Mouse (Mus musculus) liver, embryonic 13.5 days (tissue): Measurements from ENCODE around the gene H2al1d. TPM values are rescaled to one million over a fixed set of nuclear protein-coding genes. Genes with fewer than 3 reads are reported as not detected.
"Not testable (repeated sequence)": the region's sequence is repeated elsewhere in the genome, so short reads cannot be mapped to it uniquely, and the experiment has no call there.

Experiments
- ATAC-seq: fragments of 200-750 bp; cut with Nextera tagmentation; 2 replicates; pipeline ENCODE4 v1.8.0; 2017; ENCODE audit warnings: low read depth, mild to moderate bottlenecking, moderate number of reproducible peaks, moderate library complexity
- DNase-seq: peaks from one replicate; pipeline ENCODE4 v3.0.0; 2022
- H3K27ac ChIP-seq: fragments of 300-500 bp; sonication (generic); 2 replicates; pipeline ENCODE4 v1.5.1; 2015; ENCODE audit warnings: moderate library complexity, mild to moderate bottlenecking, inconsistent platforms
- H3K27me3 ChIP-seq: fragments of 300-500 bp; sonication (generic); 2 replicates; pipeline ENCODE4 v1.6.1; 2015; ENCODE audit warnings: mild to moderate bottlenecking, inconsistent platforms
- H3K36me3 ChIP-seq: fragments of 300-500 bp; sonication (generic); 2 replicates; pipeline ENCODE4 v1.6.1; 2015; ENCODE audit warnings: mild to moderate bottlenecking, inconsistent platforms
- H3K4me1 ChIP-seq: fragments of 300-500 bp; sonication (generic); replicated peaks from 2 replicates; pipeline ENCODE4 v1.6.1; 2015; ENCODE audit warnings: inconsistent platforms
- H3K4me2 ChIP-seq: fragments of 300-500 bp; sonication (generic); 2 replicates; pipeline ENCODE4 v1.6.1; 2015; ENCODE audit warnings: inconsistent platforms, mild to moderate bottlenecking, moderate library complexity
- H3K4me3 ChIP-seq: fragments of 300-500 bp; sonication (generic); replicated peaks from 2 replicates; pipeline ENCODE4 v1.5.1; 2015; ENCODE audit warnings: mild to moderate bottlenecking, inconsistent platforms
- H3K9ac ChIP-seq: fragments of 300-500 bp; sonication (generic); 2 replicates; pipeline ENCODE4 v1.6.1; 2015; ENCODE audit warnings: mild to moderate bottlenecking, inconsistent platforms
- H3K9me3 ChIP-seq: fragments of 300-500 bp; sonication (generic); replicated peaks from 2 replicates; pipeline ENCODE4 v1.6.1; 2016; ENCODE audit warnings: inconsistent platforms
- WGBS: fragments of 180-500 bp; shearing (Covaris S2); methylation state at CpG from one replicate; pipeline ENCODE4 v1.1.7; 2015; ENCODE audit not compliant: insufficient replicate concordance; 5-methylcytosine and 5-hydroxymethylcytosine counted together
- polyA plus RNA-seq: library from polyadenylated mRNA; unstranded; fragments of >200 nt; fragmentation: Nextera tagmentation; extraction: Ambion mirVana; gene quantifications from 2 replicates; pipeline ENCODE4 v1.2.1, GENCODE M21; 2015

Gene H2al1d
- not detected in 2 replicates for polyA plus RNA-seq

DNA sequence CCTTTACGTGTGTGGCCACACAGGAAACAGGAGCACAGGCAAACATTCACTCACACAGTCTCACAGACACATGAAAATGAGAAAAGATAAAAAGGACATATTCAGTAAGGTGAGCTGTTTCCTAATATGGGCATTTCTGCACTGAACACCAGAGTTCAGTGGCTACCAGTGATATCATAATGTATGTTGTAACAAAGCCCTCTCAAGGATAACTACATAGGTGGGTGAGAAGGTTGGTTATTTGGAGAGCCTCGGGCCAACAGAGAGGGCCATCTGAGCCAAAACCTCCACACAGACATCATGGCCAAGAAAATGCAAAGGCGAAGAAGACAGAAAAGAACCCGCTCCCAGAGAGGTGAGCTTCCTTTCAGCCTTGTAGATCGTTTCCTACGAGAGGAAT is at the start of gene H2al1d:
TSS of gene H2al1d (plus strand) at position 301 of the 400 bp plus-strand sequence.
- WGBS, result no CpG with 5 or more reads among the region's 6 CpGs
- not testable (repeated sequence) for H3K4me3 ChIP-seq, H3K36me3 ChIP-seq, DNase-seq, H3K27me3 ChIP-seq, H3K9me3 ChIP-seq, H3K4me1 ChIP-seq, H3K4me2 ChIP-seq, H3K9ac ChIP-seq, H3K27ac ChIP-seq, ATAC-seq

DNA sequence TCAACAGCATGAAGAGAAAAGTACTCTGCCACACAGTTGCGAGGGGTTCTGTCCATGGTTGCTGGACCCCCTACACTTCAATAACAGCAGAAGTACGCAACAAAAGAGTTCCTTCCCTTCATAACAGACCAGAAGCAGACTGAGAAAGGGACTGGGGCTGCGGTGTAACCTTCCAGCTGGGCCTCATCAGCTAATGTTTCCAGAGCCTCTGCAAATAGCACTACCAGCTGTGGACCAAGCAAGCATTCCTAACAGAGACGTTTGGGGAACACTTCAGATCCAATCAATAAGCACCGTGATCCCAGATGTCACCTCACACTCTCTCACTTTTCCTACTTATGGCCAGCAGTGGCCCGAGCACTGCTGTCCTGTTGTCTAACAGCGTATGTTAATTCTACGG is 43.7 kb upstream of the H2al1d start:
- WGBS, result 61% methylated on average over 8 of the region's 8 CpGs
- Histone ChIP-seq H3K36me3 (no peaks in the 10 kb centered on the region), H3K27ac (no peak overlapping the region), H3K4me3 (no peak overlapping the region), H3K9ac (no peak overlapping the region), H3K9me3 (no peaks in the 10 kb centered on the region), H3K4me2 (no peak overlapping the region), H3K27me3 (no peaks in the 10 kb centered on the region; the same call in 1 of the 2 replicates), H3K4me1 (no peaks in the 10 kb centered on the region)
- DNase-seq, result no peak
- no peak for ATAC-seq

- WGBS, result 54% methylated on average over 7 of the region's 7 CpGs
- no peaks in the 10 kb centered on the region for H3K36me3 ChIP-seq
- ATAC-seq, result no peak
- no peak overlapping the region for H3K27ac ChIP-seq
- H3K4me1 ChIP-seq, result no peaks in the 10 kb centered on the region
- H3K9me3 ChIP-seq, result no peaks in the 10 kb centered on the region
- H3K9ac ChIP-seq, result no peak overlapping the region
- no peak for DNase-seq
- H3K4me2 ChIP-seq, result no peak overlapping the region
- no peak overlapping the region for H3K4me3 ChIP-seq
- no peaks in the 10 kb centered on the region; the same call in 1 of the 2 replicates for H3K27me3 ChIP-seq
Measured at GRCm38 (mm10) chrX:11267791-11268190, 40.8 kb upstream of the H2al1d start.

DNA sequence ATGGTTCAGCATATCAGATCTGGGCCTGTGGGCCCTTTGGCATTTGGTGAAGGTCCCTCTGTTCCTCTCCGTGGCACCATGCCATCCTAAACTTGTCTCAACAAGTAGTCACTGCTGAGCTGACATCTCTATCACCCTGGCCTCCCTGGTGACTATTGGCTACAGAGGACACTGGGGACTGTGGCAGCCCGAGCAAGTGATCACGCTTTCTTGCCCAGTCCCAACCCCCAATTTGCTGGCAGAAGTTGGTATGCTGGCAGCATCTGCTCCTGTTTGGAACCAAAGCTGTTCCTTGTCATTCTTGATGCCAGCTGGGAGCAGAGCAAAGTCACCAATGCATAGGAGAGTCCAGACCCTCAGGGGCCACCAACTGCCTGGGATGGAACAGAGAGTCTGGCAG is 39.5 kb upstream of the H2al1d start:
- no peak overlapping the region for H3K9ac ChIP-seq
- no peak for DNase-seq
- no peak overlapping the region for H3K27ac ChIP-seq
- ATAC-seq, result no peak
- no peak overlapping the region for H3K4me2 ChIP-seq
- H3K27me3 ChIP-seq, result no peaks in the 10 kb centered on the region; the same call in 1 of the 2 replicates
- WGBS, result 74% methylated on average over 3 of the region's 3 CpGs
- no peaks in the 10 kb centered on the region for H3K4me1 ChIP-seq
- no peak overlapping the region for H3K4me3 ChIP-seq
- H3K9me3 ChIP-seq, result no peaks in the 10 kb centered on the region
- no peaks in the 10 kb centered on the region for H3K36me3 ChIP-seq

GRCm38 (mm10) chrX:11273190-11273589 is 35.4 kb upstream of the H2al1d start:
- H3K36me3 ChIP-seq, result no peaks in the 10 kb centered on the region
- H3K9ac ChIP-seq, result no peak overlapping the region
- DNase-seq (no peak), ATAC-seq (no peak)
- H3K4me2 ChIP-seq, result no peak overlapping the region
- no peaks in the 10 kb centered on the region for H3K27me3 ChIP-seq
- H3K27ac ChIP-seq, result no peak overlapping the region
- H3K4me3 ChIP-seq, result no peak overlapping the region
- H3K4me1 ChIP-seq, result no peaks in the 10 kb centered on the region
- H3K9me3 ChIP-seq, result no peaks in the 10 kb centered on the region
- WGBS, result 49% methylated on average over 3 of the region's 3 CpGs

DNA sequence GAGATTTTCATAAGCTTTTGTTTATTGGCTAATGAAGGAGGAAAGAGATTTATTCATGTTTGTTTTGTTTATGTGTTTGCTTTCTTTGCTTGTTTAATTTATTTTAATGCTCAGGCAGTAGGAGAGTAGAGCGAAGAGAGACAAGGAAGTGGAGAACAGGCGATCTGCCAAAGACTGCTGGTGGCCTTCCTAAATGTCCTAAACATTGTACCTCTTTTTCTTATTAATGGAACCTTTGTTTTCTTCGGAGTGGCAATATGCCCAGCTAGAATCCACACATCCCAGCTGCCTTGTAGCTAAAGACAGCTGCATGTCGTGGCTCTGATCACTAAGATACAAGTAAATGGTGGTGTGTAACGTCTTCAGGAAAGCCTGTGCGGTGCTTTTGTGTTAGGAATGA is 31.5 kb upstream of the H2al1d start:
- DNase-seq (no peak), ATAC-seq (no peak)
- no peaks in the 10 kb centered on the region for H3K4me1 ChIP-seq
- H3K4me2 ChIP-seq, result no peak overlapping the region
- no peak overlapping the region for H3K9ac ChIP-seq
- no peaks in the 10 kb centered on the region for H3K27me3 ChIP-seq
- no peak overlapping the region for H3K27ac ChIP-seq
- 57% methylated on average over 6 of the region's 6 CpGs for WGBS
- H3K36me3 ChIP-seq, result no peaks in the 10 kb centered on the region
- no peak overlapping the region for H3K4me3 ChIP-seq
- no peaks in the 10 kb centered on the region for H3K9me3 ChIP-seq

DNA sequence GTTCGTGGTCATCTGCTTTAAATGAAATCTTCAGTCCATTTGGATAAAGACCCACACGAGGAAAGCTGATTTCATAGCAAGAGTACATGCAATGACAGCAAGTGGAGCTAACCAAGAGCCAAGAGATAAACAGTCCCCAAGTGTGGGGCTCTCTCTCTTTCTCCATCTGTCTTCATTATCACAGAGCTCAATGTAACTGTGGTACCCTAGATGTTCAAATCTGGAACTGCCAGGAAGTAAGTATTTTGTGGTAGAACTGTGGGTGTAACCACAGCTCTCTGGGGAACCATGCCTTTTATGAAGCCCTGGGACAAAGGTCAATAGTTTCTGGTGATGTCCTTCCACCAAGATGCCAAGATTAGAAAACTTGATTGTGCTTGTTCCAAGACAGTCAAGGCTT is 27.9 kb upstream of the H2al1d start:
- Histone ChIP-seq H3K27me3 (no peaks in the 10 kb centered on the region), H3K4me1 (no peaks in the 10 kb centered on the region), H3K4me3 (no peak overlapping the region), H3K27ac (no peak overlapping the region), H3K9ac (no peak overlapping the region), H3K9me3 (no peaks in the 10 kb centered on the region), H3K36me3 (no peaks in the 10 kb centered on the region), H3K4me2 (no peak overlapping the region)
- 39% methylated on average over 2 of the region's 2 CpGs for WGBS
- DNase-seq, result no peak
- ATAC-seq, result no peak

DNA sequence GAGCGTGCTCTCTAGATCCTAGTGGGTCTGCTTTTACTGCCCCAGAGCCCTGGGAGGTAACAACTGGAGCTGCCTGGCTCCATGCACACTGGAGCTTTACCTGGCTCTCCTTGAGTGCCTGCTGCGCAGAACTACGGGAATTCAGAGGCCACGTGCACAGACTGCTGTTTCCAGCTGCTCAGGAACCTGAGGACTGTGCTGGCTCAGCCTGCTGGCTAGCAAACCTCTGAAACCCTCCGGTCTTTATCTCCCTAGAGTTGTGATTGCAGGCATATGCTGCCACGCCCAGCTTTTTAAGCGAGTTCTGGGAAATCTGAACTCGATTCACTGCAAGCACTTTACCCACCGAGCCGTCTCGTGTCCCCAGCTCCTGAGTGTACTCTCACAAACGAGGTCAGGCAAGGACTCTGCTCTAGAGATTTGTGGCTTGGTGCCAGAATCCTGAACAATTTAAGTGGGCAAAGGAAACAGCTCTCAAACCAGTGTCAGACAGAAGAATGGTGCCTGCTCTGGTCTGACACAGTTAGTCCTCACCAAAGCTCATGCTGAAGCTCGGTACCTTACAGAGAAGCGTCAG is 20.2 kb upstream of the H2al1d start:
- Histone ChIP-seq H3K4me2 (no peak overlapping the region), H3K27me3 (no peaks in the 10 kb centered on the region), H3K4me1 (no peaks in the 10 kb centered on the region), H3K9ac (no peak overlapping the region), H3K27ac (no peak overlapping the region), H3K9me3 (no peaks in the 10 kb centered on the region), H3K4me3 (no peak overlapping the region), H3K36me3 (no peaks in the 10 kb centered on the region)
- DNase-seq (no peak), ATAC-seq (no peak)
- 53% methylated on average over 14 of the region's 14 CpGs for WGBS

GRCm38 (mm10) chrX:11289244-11289643 is 19.4 kb upstream of the H2al1d start:
- H3K9me3 ChIP-seq, result no peaks in the 10 kb centered on the region
- 43% methylated on average over 4 of the region's 4 CpGs for WGBS
- no peak for ATAC-seq

GRCm38 (mm10) chrX:11298957-11299356 is 9.7 kb upstream of the H2al1d start, which contains the start of gene H2al1a:
Gene H2al1a, plus strand, starts transcription at chrX:11299257.
- H3K4me1 ChIP-seq, H3K36me3 ChIP-seq, H3K4me2 ChIP-seq, H3K4me3 ChIP-seq, H3K9ac ChIP-seq, DNase-seq, H3K27ac ChIP-seq, H3K9me3 ChIP-seq, H3K27me3 ChIP-seq, ATAC-seq: not testable (repeated sequence)
- no CpG with 5 or more reads among the region's 3 CpGs for WGBS

More at GRCm38 (mm10) chrX:11289244-11289643, 19.4 kb upstream of the H2al1d start:
- Histone ChIP-seq H3K4me2 (no peak overlapping the region), H3K27ac (no peak overlapping the region), H3K9ac (no peak overlapping the region), H3K4me1 (no peaks in the 10 kb centered on the region), H3K4me3 (no peak overlapping the region), H3K36me3 (no peaks in the 10 kb centered on the region), H3K27me3 (no peaks in the 10 kb centered on the region)
- no peak for DNase-seq

DNA sequence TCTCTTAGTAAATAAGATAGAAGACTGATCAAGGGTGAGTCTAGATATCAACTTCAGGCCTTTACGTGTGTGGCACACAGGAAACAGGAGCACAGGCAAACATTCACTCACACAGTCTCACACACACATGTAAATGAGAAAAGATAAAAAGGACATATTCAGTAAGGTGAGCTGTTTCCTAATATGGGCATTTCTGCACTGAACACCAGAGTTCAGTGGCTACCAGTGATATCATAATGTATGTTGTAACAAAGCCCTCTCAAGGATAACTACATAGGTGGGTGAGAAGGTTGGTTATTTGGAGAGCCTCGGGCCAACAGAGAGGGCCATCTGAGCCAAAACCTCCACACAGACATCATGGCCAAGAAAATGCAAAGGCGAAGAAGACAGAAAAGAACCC is 6.5 kb upstream of the H2al1d start, which contains the start of gene H2al1b:
TSS of gene H2al1b (plus strand) at position 301 of the 400 bp plus-strand sequence.
- not testable (repeated sequence) for H3K27me3 ChIP-seq, H3K4me2 ChIP-seq, H3K4me3 ChIP-seq, H3K9ac ChIP-seq, H3K9me3 ChIP-seq, ATAC-seq, H3K27ac ChIP-seq, H3K4me1 ChIP-seq, H3K36me3 ChIP-seq, DNase-seq
- WGBS, result 88% methylated on average over 1 of the region's 3 CpGs

GRCm38 (mm10) chrX:11305355-11305754 is 3.3 kb upstream of the H2al1d start, which contains the start of gene H2al1c:
Gene H2al1c, plus strand, starts transcription at chrX:11305655.
- not testable (repeated sequence) for H3K27ac ChIP-seq, H3K4me2 ChIP-seq, DNase-seq, H3K9ac ChIP-seq, ATAC-seq, H3K9me3 ChIP-seq, H3K36me3 ChIP-seq, H3K27me3 ChIP-seq, H3K4me3 ChIP-seq, H3K4me1 ChIP-seq
- WGBS, result 66% methylated on average over 2 of the region's 6 CpGs
